Mouse (Mus musculus) kidney, adult 2 months (tissue): ENCODE data around the gene Prkd2.

Source experiments
- CTCF ChIP-seq: fragments of 200-500 bp; conservative IDR thresholded peaks from 2 replicates; pipeline ENCODE4 v1.5.1; 2011; ENCODE audit warnings: low read depth, mild to moderate bottlenecking, control low read depth, low read length, moderate library complexity, mixed read lengths; ENCODE audit not compliant: insufficient read depth, insufficient read length
- POLR2A ChIP-seq: fragments of 200-500 bp; IDR thresholded peaks from one replicate; pipeline ENCODE4 v1.6.1; 2011; ENCODE audit warnings: low read depth, low read length, control low read depth

GRCm38 (mm10) chr7:16859902-16860651 is 17.4 kb downstream of the Prkd2 start:
- 0 out of 2 replicates have a peak, but pooled peaks have one; percentile 16 for TF ChIP-seq CTCF
- no peak for TF ChIP-seq POLR2A
